Mouse (Mus musculus) cerebellum, adult 2 months (tissue): ENCODE measurements around the gene Slc25a12. TPM values are rescaled to one million over a fixed set of nuclear protein-coding genes. Genes with fewer than 3 reads are reported as not detected.

Experiments used
- DNase-seq, 2 experiments: peaks; one replicate each; pipeline ENCODE4 v3.0.0; 2021
- H3K27ac ChIP-seq: fragments of 200-500 bp; 2 replicates; pipeline ENCODE4 v1.5.1; 2012; ENCODE audit warnings: low read length, control low read depth, inconsistent platforms; ENCODE audit not compliant: insufficient read depth
- H3K27me3 ChIP-seq: fragments of 200-500 bp; 2 replicates; pipeline ENCODE4 v1.6.1; 2012; ENCODE audit warnings: inconsistent platforms, mild to moderate bottlenecking, low read length, moderate library complexity; ENCODE audit not compliant: control insufficient read depth, insufficient read depth
- H3K4me1 ChIP-seq: fragments of 200-500 bp; 2 replicates; pipeline ENCODE4 v1.6.1; 2011; ENCODE audit warnings: low read length; ENCODE audit not compliant: control insufficient read depth, insufficient read depth
- H3K4me3 ChIP-seq: fragments of 200-500 bp; replicated peaks from 2 replicates; pipeline ENCODE3; 2011; ENCODE audit warnings: mild to moderate bottlenecking, low read depth, low read length, control low read depth; ENCODE audit not compliant: insufficient read depth
- CTCF ChIP-seq: fragments of 200-500 bp; IDR thresholded peaks from 2 replicates; pipeline ENCODE4 v1.5.1; 2011; ENCODE audit warnings: low read depth, mild to moderate bottlenecking, control low read depth, low read length, moderate library complexity, borderline replicate concordance; ENCODE audit not compliant: insufficient read depth
- POLR2A ChIP-seq: fragments of 200-500 bp; IDR thresholded peaks from 2 replicates; pipeline ENCODE4 v1.6.1; 2011; ENCODE audit warnings: low read length, control low read depth, borderline replicate concordance; ENCODE audit not compliant: insufficient read depth
- WGBS: fragments of 180-500 bp; shearing (Covaris S2); methylation state at CpG from one replicate; pipeline ENCODE4 v1.1.7; 2018; 5-methylcytosine and 5-hydroxymethylcytosine counted together
- polyA plus RNA-seq: library from polyadenylated mRNA; depleted of rRNA; stranded (reverse); fragments of >200 nt; gene quantifications from 2 replicates; pipeline ENCODE4 v1.2.3, GENCODE M21; 2012

The Slc25a12 gene
- polyA plus RNA-seq, 1 experiment, result 139 TPM

DNA sequence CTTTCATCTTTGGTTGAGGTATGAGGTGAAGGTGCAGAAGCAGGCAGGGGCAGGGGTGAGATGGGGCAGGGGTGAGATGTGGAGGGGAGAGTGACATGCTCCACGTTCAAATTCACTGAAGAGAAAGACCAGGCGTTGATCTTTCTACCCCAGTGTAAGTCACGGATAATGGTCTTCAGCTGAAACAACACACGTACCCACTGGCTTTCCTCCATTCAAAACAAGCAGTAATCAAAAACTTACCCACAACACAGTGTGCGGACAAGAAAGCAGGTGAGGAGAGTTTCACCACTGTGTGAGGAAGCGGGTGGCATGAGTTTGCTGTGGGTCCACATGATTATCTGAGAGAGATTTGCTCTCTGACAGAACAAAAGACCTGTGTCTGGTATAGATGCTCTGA, 53.5 kb downstream of the Slc25a12 start:
- TF ChIP-seq CTCF, result no peak
- no peak for TF ChIP-seq POLR2A
- H3K27ac ChIP-seq, result no peak overlapping the region
- H3K27me3 ChIP-seq, result no peaks in the 10 kb centered on the region
- no peak for DNase-seq
- WGBS, result 85% methylated on average over 6 of the region's 6 CpGs
- H3K4me3 ChIP-seq, result no peak overlapping the region
- no peaks in the 10 kb centered on the region for H3K4me1 ChIP-seq

DNA sequence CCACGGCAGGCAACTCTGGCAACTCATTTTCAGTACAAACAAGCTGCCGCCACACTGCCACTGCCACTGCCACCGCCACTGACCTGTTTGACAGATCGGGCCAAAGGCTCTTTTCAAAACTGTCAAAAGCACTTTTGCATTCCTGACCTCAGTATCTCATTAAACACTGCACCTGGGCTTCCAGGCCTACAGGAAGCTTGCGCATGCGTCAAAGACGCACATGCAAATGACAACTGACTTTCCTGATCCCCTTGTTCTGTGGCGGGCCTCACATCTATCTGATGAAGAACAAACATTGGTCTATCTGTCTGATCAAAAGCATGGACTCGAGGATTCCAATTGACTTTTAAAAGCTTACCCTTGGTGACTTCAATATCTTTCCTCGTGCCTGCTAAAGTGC, 55.5 kb downstream of the Slc25a12 start:
- 84% methylated on average over 10 of the region's 10 CpGs for WGBS
- no peak for DNase-seq
- no peak for TF ChIP-seq POLR2A
- TF ChIP-seq CTCF, result no peak
- no peak overlapping the region for H3K27ac ChIP-seq
- H3K4me1 ChIP-seq, result no peaks in the 10 kb centered on the region
- H3K27me3 ChIP-seq, result no peaks in the 10 kb centered on the region
- no peak overlapping the region for H3K4me3 ChIP-seq

DNA sequence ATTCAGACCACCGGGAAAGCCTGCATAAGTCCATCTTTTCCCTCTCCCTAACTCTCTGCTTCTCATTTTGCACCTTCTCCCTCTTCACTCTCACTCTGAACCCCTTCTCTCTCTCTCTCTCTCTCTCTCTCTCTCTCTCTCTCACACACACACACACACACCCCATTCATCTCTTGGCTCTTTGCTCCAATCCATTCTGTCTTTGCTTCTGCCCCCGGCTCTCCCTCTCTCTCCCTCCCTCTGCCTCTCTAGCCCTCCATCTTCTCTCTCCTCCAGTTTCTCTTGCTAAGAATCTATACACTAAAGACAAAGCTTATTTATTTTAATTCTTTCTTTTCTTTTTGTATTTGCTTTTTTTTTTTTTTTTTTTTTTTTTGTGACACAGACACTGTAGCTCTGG, 57.8 kb downstream of the Slc25a12 start:
- DNase-seq, result no peak
- H3K27me3 ChIP-seq, result no peaks in the 10 kb centered on the region
- H3K4me1 ChIP-seq, result no peaks in the 10 kb centered on the region
- H3K4me3 ChIP-seq, result no peak overlapping the region
- no peak overlapping the region for H3K27ac ChIP-seq
- TF ChIP-seq CTCF, result no peak
- TF ChIP-seq POLR2A, result no peak
- 44% methylated on average over 2 of the region's 2 CpGs for WGBS

DNA sequence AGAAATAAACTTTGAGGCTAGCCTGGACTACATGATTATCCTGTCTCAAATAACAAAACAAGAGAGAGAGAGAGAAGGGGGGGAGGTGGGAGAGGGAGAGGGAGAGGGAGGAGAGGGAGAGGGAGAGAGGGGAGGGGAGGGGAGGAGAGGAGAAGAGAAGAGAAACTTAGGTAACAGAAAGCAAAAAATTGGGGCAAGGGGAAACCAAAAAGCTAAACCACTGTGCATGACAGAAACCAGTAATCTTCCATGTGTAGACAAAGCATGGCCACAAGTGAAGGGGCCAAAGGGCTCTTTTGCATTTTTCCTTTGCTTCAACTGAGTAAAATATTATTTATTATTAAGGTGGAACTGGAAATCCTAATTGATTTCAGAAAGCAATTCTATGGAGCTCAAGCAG, 61.2 kb downstream of the Slc25a12 start:
- H3K27me3 ChIP-seq, result no peaks in the 10 kb centered on the region
- no peak for DNase-seq
- no peak overlapping the region for H3K4me3 ChIP-seq
- no peak overlapping the region for H3K27ac ChIP-seq
- TF ChIP-seq POLR2A (no peak), CTCF (no peak)
- H3K4me1 ChIP-seq, result peaks cover 2% of the 10 kb centered on the region; the same call in 1 of the 2 replicates

DNA sequence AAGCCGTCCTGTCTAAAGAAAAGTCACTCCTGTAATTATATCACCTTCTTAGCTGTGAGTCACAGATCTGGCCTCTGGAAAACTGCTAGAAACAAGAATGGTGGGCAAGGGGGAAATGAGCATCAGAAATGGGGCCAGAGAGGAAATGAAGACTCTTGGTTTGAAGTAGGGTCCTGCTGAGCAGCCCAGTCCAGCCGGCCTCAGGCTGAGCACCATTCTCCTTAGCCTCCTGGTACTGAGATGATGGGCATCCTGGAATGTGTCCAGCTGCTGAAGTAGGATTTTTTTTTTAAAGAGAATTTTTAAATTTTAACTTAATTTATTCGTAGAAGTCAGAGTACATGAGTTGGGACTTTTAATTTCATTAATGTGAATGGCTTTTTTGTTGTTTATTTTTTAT, 62.7 kb downstream of the Slc25a12 start:
- H3K4me3 ChIP-seq, result no peak overlapping the region
- no peak overlapping the region for H3K27ac ChIP-seq
- no peaks in the 10 kb centered on the region for H3K27me3 ChIP-seq
- H3K4me1 ChIP-seq, result peaks cover 2% of the 10 kb centered on the region; the same call in 1 of the 2 replicates
- no peak for TF ChIP-seq CTCF
- TF ChIP-seq POLR2A, result no peak
- DNase-seq, result no peak
- 30% methylated on average over 3 of the region's 3 CpGs for WGBS

DNA sequence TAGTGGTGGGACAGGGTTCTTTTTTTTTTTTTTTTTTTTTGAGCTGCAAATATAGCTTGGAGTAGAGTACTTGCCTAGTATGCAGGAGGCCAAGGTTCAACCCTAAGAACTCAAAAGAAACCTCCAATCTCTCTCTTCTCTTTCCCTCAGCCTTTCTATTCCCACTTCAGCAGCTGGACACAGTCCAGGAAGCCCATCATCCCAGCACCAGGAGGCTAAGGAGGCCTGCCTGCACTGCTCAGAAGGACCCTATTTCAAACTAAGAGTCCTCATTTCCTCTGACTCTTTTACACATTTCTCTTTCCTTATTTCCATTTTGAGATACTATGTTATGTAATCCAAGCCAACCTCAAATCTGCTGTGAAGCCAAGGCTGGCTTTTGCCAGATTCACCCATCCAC, 64.3 kb downstream of the Slc25a12 start:
- TF ChIP-seq POLR2A (no peak), CTCF (no peak)
- H3K4me3 ChIP-seq, result no peak overlapping the region
- no peak overlapping the region for H3K27ac ChIP-seq
- H3K27me3 ChIP-seq, result no peaks in the 10 kb centered on the region
- peaks cover 2% of the 10 kb centered on the region; the same call in 1 of the 2 replicates for H3K4me1 ChIP-seq
- DNase-seq, result no peak

DNA sequence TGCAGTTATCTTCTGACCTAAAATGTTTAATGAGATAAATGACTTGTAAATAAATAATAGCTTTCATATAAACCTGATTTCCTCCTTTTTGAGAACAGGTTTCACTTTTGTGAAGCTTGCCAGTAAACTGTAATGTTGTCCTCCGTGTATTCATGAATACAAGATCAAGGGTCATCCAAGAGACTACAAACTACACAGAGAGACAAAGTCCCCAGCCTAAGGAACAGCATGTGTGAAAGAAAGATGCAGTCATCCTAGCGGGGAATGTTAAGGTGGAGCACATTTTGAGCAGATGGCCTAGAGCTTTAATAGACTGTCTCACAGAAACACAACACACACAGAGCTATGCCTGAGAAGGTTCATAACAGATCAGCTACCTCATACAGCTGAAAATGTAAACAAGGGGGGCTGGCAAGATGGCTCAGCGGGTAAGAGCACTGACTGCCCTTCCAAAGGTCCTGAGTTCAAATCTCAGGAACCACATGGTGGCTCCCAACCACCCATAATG, 65.3 kb downstream of the Slc25a12 start:
- Histone ChIP-seq H3K4me1 (peaks cover 2% of the 10 kb centered on the region; the same call in 1 of the 2 replicates), H3K27ac (no peak overlapping the region), H3K4me3 (no peak overlapping the region), H3K27me3 (no peaks in the 10 kb centered on the region)
- WGBS, result 33% methylated on average over 3 of the region's 3 CpGs
- DNase-seq, result no peak
- TF ChIP-seq POLR2A (no peak), CTCF (no peak)

DNA sequence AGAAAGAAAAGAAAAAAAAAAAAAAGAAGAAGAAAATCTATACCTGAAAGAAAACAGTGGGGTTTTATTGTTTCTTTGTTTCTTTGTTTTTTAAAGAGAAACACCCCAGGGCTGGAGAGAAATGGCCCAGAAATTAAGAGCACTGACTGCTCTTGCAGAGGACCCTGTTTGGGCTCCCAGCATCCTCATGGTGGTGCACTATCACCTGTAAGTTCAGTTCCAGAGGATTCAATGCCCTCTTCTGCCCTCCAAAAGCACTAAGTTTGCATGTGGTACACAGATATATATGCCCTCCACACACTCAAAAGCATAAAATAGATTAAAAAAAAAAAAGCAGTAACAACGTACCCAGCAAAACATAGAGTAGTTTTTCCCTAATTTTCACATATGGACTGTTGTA, 68.8 kb downstream of the Slc25a12 start:
- DNase-seq, result no peak
- Histone ChIP-seq H3K4me3 (no peak overlapping the region), H3K27me3 (no peaks in the 10 kb centered on the region), H3K27ac (no peak overlapping the region), H3K4me1 (no peaks in the 10 kb centered on the region; the same call in 1 of the 2 replicates)
- WGBS, result 97% methylated on average over 1 of the region's 1 CpGs
- TF ChIP-seq CTCF (no peak), POLR2A (no peak)
